Mouse (Mus musculus) CD4-positive, CD25-positive, alpha-beta regulatory T cell, adult 2 months (primary cell): ENCODE measurements around the gene Prdm10.

Source experiments
- DNase-seq: peaks from one replicate; pipeline ENCODE4 v3.0.0-alpha.2; 2012; ENCODE audit warnings: low read depth, low spot score

The Prdm10 gene

DNA sequence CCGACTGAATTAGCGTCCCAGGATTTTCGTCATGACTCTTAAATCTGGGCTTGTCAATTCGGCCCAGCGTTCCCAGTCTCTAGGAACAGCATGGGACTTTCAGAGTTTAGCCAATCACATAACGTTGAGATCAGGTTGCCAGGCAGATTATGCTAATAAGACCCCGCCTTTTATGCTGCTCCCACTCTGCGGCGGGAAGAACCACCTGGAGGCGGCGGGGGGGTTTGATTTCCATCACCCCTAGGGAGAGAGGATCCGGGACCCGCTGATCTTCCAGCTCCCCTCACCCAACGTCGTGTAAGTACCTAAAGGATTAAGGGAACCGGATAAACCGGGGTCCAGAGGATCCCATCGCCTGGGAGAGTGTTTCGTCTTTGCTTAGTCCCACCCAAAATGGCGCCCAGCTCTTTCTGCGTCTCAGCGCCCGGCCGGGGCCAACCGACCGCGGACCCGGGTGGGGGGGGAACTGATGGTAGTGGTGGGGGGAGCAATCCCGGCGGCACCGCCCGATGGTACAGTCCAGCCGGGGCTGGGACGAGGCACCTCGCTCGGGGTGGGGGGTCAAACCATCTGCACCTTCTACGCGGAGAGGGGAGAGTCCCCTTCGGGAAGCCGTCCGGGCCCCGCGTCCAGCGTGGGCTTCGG lies at the start of gene Prdm10:
Prdm10 (plus strand) TSS at position 173 of the 645 bp plus-strand sequence.
- DNase-seq: peak; percentile 93

DNA sequence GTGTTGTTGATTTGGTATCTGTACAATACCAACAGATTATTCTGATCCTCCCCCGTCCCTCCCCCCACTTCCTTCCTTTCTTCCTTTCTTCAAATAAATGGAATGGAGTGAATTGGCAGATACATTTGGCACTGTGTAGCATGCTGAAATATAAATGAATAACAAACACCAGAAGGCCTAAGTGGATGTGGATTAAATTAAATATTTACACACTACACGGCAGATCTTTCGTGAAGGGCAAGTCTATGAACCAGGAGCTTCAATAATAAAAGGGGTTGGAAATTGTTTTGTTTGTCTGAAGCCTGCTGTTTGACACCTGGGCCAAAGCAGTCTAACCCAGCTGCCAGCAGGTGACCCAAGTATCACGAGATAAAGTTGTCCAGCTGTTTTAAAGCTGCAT lies 45.3 kb upstream of the Prdm10 start:
- DNase-seq: no peak

DNA sequence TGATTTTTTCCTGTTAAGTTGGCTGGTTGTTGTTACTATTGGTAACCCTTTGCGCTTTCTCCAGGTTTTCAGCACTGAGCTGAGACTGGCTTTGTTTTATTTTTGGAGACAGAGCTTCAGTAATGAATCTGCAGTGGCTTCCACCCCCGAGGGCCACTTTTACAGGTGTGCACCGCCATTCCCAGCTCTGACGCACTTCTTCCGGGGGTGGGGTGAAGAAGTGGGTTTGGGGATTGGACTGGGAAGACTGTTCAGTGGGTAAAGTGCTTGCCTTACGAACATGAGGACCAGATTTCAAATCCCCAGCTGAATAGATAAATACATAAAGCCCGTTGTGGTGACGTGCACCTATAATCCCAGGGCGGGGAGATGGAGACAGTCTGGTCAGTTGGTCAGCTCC lies 44.8 kb upstream of the Prdm10 start:
- no peak for DNase-seq

DNA sequence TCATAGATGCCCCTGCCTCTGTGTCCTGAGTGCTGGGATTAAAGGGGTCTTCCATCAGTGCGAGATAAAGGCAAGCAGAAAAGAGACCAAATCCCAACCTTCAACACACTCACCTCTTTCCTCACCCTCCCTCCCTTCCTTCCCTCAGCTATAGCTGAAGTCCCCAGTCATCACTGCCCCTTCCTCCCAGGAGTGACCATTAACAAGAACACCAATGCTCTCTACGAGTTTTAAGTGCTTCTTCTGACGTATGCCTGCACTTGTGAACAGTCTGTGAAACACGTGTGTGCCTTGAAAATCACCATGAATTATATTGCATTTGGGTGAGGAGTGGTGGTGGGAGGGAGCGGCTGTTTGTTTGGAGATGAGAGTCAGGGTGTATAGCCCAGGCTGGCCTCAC lies 44.3 kb upstream of the Prdm10 start:
- DNase-seq: no peak

DNA sequence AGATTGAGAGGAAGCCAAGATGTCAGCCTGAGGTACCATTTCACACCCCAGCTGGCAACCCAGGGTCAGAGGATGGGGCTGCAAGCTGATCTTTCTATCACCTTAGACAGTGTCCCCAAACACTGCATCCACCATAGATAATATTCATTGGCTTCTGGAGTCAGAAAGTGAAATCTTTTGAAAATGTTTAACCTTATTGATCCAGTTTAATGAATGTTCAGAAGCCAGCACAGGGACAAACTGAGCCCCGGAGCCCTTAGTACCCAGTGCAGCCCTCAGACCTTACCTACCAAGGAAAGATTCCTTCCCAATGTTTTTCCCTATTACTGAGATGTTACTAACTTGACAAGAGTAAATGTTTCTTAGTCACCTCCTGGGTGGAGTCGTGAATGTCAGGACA lies 41.8 kb upstream of the Prdm10 start:
- no peak for DNase-seq

DNA sequence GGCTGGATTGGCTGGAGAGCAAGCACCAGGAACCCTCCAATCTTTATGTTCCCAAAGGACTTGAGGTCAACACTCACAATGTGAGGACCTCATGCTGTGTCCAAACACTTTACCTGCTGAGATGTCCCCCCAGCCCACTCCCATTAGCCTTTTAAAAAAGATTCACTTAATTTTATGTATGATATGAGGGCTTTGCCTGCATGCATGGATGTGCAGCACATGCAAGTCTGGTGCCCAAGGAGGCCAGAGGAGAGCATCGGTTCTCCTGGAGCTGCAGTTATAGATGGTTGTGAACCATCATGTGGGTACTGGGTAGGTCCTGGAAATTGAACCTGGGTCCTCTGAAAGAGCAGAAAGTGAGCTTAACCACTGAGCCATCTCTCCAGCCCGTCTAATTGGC lies 40.8 kb upstream of the Prdm10 start:
- DNase-seq: no peak

DNA sequence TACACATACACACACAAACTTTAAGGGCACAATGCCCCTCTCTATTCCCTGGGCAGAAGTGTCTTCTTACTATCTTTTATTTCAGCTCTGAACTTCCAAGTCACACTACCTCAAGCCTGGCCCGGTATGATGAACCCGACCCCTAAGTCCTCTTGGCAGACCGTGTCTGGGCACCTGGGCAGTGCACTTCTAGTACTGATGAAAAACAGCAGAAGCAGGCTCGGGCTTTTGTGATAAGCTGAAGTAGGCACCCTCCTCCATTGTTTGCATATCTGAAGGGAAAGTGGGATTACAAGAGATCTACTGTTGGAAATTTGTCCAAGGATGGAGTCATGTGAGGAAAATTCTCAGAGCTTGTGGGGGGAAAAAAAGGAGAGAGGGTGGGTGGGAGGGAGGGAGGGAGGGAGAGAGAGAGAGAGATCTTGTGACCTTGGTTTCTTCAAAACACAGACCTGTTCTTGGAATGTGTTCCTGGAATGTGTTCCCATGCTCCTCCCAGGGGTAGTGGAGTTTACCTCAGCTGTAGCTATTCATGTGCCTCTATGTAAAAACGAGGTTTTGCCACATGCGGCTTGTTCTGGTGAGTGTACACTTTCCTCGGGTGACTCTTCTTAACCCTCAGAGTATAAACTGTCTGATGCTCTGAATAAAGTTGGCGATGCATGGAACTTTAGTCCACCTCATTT lies 39.7 kb upstream of the Prdm10 start:
- DNase-seq: no peak

DNA sequence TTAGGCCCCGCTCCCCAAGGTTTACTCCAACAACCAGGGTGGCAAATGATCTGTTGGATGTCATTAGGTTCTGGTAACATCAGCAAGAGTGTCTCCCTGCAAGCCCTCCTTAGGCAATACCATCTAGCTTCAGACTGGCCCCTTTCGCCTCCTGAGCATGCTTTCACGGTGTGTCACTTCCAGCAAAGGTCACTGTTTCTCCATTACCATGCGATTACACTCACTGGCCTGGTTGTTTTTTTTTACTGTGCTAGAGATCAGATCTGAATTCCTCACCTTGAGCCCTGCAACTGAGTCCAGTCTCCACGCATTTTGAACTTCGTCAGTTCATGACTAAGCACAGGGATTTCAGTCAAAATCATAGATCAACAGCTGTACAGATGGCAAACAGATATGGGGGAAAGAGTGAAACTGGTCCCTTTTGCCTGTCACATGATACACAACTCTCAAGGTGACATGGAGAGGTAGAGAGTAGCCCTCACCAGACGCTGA lies 39.1 kb upstream of the Prdm10 start:
- no peak for DNase-seq

DNA sequence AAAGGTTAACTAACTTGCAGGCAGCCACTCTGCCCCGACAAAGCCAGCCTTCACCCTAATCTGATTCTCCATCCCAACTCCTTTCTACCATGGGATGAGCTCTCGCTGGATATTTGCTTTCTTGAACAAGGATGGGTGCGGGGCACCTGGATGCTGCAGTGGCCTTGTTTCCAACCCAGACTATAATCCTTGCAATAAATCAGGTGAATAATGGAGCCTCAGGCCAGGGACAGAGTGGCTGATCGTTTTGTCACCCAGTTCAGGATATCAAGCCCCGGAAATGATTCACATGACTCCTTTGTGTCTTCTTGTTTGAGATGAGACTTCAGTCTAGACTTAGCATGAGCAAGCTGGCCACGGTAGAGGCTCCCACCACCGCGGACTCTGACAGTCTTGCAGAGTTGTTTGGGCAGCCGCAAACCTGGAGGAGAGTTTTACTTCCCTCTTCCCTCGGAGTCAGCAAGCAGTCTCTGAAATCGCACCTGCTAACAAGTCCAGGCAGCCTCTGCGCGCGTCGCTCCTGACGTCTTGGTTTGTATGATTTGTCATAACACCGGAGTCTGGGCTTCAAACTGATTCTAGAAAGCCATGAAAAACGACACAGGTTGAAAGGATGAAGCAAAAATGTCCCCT lies 36.9 kb upstream of the Prdm10 start:
- DNase-seq: peak; percentile 40

DNA sequence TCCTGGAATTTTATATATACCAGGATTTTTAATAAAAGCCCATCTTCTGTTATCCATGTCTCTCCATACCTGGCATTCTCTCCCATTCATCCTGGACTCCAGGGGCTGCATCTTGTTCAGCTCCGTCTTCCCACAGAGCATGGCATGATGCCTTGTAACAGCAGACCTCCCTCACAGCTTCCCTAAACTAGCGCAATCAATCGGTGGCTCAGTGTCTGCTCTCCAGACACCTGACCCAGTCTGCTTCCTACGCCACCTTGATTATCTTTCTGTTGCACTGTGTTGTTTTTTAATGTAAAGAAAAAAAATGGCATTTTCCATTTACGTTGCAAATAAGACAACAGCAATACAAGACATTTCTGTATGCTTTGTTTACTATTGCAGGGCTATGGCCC lies 36.4 kb upstream of the Prdm10 start:
- no peak for DNase-seq

DNA sequence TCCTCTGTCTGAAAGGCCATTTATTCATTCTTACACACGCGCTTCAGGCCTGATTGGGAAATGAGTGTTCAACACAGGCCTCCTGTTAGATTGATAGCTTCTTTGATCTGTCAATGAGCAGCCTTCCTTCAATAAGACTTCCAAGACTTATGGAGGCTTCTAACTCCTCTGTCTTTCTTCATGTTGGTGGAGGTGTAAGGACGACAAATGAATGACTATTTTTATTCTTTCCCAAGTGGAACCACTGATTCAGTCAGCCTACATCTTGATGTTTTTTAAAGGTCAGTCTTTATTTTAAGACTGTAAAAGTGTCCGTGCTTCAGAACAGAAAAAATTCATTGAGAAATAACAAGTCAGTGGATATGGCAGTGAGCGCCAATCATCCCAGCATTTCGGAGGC lies 35.3 kb upstream of the Prdm10 start:
- no peak for DNase-seq

DNA sequence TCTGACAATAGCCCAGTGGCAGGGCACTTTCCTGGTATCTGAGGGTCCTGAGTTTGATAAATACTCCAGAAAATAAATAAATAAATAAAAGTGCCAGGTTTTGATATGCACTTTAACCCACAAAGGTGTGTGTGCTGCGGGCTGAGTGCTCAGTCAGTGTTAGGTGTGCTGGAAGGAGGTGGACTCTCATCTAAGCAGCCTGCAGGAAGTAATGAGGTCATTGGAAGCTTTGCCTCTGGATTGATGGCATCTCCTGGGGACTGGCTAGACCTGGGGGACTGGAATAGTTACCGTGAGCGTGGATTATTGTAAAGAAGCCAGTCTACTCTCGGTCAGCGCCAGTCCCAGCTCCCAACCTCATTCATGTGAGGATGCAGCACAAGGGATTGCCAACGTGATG lies 33.9 kb upstream of the Prdm10 start:
- DNase-seq: no peak

DNA sequence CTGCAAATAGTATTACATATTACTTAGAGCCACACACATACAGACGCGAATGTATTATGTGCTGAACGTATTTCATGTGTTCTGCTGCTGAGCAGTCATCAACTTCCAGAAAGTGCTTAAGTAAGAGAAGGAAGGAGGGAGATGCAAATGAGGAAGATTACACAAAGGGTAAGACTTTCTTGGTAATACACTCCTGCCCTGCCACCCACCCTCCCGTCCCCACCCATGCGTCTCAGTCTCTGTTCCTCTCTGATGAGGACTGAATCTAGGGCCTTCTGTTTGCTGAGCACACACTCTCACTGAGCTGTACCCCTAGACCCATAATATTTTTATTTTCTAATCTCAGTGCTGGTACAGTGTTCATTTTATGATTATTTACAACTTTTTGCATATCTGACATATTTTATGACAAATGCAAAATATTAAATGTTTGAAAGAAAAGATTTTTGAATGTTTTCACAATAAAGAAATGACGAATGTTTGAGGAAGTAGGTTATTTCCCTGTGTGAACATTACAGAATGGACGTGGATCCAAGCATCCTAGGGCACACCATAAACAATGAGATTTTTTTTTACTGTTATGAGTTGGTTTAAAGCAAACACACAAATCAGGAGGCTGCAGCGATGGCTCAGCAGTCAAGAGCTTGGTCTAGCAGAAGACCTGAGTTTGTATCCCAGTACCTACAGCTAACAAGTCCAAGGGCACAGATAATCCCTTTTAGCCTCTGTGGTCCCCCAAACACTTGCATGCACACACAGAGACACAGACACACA lies 32.7 kb upstream of the Prdm10 start:
- no peak for DNase-seq

DNA sequence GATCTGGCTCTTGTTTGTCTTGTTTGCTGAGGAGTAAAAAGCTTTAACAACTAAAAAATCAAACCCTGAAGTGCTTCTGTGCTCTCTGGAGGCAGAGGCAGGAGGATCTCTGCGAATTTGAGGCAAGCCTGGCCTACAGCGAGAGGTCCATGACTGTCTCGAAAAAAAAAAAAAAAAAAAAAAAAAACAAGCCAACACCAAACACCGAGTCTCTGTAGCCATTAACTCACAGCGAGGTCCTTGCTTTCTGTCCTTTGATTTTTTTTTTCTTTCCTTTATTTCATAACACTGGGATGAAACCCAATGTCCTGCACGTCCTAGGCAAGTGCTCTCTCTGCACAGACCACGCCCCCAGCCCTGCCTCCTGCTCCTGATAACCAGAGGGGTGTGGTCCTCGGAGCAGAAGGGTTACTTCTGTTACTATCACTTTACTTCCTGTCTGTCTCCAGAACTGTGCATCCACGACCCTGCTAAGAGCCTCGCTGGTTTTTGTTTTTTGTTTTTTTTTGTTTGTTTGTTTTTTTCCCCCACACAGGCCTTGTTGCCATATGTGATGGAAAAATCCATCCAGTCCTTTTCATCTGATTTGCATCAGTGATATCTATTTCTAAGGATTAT lies 28.0 kb upstream of the Prdm10 start:
- peak; percentile 43 for DNase-seq

DNA sequence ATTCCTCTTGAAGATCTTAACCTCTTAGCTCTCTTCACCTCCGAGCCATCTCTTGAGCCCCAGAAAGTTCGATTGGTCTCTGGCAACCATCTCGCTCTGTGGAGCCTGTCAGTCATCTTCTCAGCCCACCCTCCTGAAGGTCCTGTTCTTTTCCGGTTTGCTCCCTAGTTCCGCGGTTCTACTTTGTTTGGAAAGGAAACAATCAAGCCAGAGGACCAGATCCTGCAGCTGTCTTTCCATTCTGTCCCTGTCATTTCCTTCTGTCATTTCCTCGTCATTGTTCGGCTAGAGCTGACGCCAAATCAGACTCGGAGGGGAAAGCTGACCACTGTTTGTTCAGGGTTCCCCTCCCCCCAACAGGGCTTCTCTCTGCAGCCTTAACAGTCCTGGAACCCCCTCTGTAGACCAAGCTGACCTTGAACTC lies 27.0 kb upstream of the Prdm10 start:
- peak; percentile 8 for DNase-seq

DNA sequence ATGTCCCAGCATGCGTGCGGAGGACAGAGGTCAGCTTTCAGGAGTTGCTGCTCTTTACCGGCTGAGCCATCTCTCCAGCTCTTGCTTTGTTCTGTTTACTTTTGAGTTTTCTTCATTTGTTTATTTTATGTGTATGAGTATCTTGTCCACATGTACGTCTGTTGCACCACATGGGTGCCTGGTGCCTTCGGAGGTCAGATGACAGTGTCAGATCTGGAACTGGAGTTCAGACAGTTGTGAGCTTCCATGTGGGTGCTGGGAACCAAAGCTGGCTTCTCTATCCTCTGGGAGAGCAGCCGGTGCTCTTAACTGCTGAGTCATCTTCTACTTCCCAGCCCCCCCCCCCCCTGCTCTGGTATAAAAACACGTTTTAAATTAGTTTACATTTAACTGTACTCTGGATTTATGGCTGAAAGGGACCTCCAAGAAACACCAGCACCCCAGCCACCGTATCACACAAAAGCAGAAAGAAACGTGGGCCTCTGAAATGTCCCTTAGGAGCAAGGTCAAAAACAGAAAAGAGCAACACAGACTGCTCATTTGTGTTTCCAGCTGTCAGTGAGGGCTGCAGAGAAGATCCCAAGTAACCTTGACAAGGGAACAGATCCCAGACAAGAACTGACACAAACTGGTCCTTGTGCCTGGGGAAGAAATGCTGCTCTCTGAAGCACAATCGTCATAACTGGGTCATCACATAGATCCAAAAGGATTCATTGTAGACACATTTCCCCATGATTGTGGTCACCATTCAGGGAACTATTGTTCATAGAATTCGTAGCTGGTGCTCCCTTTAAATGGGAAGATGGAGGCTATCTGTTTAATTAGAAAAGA lies 26.3 kb upstream of the Prdm10 start:
- no peak for DNase-seq

DNA sequence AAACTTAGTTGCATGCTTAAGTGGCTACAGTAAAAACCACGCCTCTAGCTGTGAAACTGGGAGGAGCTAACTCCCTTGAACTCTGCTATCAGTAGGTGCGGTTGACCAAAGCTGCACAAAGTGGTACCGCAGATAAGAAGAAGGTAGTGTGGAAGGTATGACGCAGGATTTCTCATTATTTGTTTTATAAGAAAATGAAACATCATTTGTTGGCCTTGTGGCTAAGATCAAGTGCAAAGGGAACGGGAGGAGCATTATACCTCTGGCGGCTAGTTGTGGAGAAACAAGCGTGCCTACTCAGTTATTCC lies 25.7 kb upstream of the Prdm10 start:
- peak; percentile 77 for DNase-seq

DNA sequence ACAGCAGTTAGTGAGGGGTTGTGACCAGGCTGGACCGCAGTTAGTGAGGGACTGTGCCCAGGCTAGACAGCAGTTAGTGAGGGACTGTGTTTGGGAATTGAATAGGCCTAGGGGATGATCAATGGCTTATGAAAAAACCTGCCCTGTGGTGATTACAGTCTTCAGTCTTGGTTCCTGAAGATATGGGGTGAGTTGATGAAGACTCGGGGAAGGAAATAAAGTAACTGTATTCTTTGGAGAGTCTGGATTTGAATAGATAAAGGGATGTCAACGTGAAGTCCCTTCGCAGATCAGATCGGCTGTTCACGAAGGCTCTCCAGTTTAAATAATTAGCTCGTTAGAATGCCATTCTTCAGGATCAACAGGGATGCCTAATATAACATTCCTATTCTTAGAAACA lies 24.4 kb upstream of the Prdm10 start:
- no peak for DNase-seq

DNA sequence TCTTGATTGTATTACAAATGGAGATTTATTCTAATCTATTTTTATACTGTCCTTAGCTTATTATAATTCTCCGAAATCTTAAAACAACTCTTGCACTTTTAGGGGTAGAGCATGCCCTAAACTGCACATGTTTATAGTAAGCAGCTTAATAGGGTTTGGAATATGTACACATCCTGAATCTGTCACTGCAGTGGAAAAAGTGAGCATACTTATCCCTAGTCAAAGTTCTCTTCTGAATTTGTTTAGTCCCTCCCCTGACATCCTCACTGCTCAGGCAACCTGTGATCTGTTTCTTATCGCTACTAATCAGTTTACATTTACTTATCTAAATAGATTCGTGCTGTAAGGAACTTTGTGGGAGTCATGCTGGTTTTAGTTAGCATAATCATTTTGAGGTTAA lies 22.1 kb upstream of the Prdm10 start:
- no peak for DNase-seq

DNA sequence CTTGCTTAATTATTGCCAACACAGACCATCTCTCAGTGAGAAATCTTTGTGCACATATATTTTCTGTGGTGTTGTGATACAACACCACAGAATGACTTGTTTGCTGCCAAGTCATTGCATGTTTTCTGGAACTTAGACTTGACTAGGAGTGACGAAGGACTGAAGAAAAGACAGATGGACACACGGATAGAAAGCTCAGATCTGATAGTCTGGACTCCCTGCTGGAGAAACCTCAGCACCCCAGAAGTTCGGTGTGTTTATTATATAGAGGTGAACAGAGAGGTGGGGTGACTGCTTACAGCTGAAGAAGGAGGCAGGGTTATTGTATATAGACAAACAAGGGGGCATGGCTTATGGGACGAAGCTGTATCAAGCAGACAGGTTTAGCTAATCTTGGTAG lies 20.1 kb upstream of the Prdm10 start:
- no peak for DNase-seq
